Mouse (Mus musculus): ENCODE data around the gene Pnpla2.
A peak's percentile ranks its signal among the peaks of the same experiment; 100 is the strongest.
"Not testable (repeated sequence)": the region's sequence is repeated elsewhere in the genome, so short reads cannot be mapped to it uniquely, and the experiment has no call there.

The Pnpla2 gene

GRCm38 (mm10) chr7:141446374-141446773, 8.6 kb upstream of the Pnpla2 start:
- not testable (repeated sequence) for DNase-seq (ENCODE audit: low read depth, low spot score)

DNA sequence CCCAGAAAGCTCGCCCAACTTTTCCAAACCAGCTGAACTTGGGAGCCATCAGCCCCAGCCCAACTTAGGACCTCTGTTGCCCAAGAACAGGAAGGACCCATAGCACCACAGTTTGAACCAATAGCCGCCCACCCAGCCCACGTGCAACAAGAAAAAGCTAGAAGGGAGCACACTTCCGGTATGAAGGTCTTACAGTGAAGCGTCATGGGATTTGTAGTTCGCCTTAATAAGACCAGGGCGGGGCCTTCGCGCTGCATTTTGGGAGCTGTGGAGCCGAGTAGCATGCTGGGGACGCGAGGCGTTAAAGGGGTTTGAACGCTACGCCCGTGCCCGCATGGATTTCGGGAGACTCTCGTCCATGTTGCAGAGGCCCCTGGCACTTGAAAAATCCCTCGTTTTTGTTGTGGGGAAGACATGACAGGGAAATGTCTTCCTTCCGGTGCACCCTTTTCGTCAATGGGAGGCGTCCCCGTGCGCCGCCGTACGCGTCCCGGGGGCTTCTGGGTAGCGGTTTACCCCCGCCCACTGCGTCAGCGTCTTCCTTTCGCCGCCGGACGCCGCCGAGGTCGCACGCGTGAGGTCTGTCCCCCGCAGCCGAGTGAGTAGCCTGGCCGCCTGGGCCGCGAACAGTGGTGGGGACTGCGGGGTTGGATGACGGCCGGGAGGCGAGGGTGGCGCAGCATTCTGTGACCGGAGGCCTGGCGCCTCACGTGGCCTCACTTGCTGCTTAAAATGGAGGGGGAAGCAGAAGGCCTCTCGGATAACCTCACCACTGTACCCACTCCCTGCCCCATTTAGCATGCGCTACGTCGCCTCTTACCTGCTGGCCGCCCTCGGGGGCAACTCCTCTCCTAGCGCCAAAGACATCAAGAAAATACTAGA, 7.6 kb upstream of the Pnpla2 start, which contains the start of gene Rplp2:
Gene Rplp2 (plus strand): TSS at position 261 of the 882 bp plus-strand sequence.
- peak; percentile 98 for DNase-seq (ENCODE audit: low read depth, low spot score)

DNA sequence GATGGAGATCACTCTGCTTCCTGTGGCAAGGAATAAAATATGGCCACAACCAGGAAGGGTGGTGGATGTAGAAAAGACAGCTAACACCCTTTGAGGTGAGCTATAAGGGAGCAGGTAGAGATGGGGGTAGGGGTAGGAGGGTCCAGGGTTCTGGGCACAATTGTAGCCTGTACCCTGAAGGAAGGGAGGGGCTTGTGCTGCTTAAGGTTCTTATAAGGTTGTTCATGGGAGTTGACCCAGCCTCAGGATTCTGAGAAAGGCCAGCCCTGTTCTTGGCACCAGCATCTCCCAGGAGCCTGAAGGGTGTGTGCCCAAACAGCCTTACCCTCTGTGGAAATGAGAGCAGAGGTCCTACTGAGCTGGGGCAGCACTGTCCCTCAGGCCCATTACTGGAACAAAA, 3.1 kb upstream of the Pnpla2 start:
- no peak for DNase-seq (ENCODE audit: low read depth, low spot score)

GRCm38 (mm10) chr7:141453636-141454035, 1.4 kb upstream of the Pnpla2 start:
- no peak for DNase-seq (ENCODE audit: low read depth, low spot score)

DNA sequence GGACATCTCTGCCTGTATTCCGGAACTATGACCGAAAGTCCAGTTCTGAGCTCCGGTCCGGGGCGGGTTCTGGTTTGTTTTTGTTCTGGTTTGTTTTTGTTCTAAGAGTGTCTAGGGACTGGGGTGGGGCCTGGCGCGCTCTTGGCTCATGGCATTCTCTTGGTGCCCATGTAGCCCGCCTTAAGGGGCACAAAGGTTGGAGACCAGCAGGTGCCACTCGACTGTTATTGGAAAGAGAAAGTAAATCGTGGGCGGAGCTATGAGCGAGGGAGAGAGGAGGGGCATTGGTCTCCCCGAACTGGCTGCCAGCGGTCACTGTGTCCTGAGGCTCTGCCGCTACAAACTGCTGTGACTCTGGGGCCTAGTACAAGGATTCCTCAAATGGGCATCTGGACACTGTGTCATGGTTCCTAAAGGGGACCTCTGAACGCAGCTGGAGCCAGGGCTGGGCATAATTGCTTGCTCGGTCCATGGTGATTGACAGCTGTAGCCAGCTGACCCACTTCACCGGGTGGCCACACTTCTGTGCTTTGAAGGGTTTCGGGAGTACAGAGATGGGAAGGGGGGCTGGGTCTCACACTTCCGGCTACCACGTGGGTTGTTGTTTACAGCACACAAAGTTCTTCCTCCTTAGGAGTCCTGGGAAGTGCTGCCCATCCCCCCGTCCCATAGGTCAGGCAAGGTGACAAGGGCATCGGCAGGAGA, 764 bp downstream of the Pnpla2 start:
- peak; percentile 82 for DNase-seq (ENCODE audit: low read depth, low spot score)

- DNase-seq (ENCODE audit: low read depth, low spot score), result no peak
These were observed 1.7 kb downstream of the Pnpla2 start for GRCm38 (mm10) chr7:141456739-141457138.

DNA sequence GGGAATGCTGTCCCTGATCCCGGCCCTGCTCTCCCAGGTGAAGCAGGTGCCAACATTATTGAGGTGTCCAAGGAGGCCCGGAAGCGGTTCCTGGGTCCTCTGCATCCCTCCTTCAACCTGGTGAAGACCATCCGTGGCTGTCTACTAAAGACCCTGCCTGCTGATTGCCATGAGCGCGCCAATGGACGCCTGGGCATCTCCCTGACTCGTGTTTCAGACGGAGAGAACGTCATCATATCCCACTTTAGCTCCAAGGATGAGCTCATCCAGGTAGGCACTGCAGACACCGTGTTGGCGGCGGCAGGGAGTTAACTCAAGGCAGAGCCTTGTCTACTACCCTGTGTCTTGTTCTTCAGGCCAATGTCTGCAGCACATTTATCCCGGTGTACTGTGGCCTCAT, 2.2 kb downstream of the Pnpla2 start:
- no peak for DNase-seq (ENCODE audit: low read depth, low spot score)

DNA sequence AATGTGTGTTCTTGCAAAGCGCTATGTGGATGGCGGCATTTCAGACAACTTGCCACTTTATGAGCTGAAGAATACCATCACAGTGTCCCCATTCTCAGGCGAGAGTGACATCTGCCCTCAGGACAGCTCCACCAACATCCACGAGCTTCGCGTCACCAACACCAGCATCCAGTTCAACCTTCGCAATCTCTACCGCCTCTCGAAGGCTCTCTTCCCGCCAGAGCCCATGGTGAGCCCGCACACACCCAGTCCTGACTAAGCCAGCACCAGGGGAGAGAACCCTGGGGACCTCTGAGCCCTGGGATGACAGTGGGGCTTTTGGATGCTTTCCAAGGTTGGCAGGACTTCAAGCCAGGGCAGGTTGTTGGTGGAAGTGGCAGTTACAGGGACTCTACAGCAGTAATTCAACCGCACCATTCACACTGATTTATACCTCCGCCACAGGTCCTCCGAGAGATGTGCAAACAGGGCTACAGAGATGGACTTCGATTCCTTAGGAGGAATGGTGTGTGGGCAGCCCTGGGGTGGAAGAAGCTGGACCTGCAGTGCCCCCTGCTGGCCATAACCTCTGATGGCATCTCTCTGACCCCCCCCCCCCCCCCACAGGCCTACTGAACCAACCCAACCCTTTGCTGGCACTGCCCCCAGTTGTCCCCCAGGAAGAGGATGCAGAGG, 3.1 kb downstream of the Pnpla2 start:
- DNase-seq (ENCODE audit: low read depth, low spot score), result peak; percentile 60

- DNase-seq (ENCODE audit: low read depth, low spot score), result no peak
These were observed 3.7 kb downstream of the Pnpla2 start for GRCm38 (mm10) chr7:141458661-141459060.

DNA sequence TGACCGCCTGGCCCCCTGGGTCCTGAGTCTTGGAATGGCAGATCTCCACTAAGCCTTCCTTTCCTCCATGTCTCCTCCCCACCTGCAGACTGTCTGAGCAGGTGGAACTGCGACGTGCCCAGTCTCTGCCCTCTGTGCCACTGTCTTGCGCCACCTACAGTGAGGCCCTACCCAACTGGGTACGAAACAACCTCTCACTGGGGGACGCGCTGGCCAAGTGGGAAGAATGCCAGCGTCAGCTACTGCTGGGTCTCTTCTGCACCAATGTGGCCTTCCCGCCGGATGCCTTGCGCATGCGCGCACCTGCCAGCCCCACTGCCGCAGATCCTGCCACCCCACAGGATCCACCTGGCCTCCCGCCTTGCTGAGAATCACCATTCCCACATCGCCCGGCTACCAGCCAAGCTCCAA, 4.3 kb downstream of the Pnpla2 start:
- DNase-seq (ENCODE audit: low read depth, low spot score), result no peak

GRCm38 (mm10) chr7:141460001-141460390, 5.0 kb downstream of the Pnpla2 start:
- no peak for DNase-seq (ENCODE audit: low read depth, low spot score)

DNA sequence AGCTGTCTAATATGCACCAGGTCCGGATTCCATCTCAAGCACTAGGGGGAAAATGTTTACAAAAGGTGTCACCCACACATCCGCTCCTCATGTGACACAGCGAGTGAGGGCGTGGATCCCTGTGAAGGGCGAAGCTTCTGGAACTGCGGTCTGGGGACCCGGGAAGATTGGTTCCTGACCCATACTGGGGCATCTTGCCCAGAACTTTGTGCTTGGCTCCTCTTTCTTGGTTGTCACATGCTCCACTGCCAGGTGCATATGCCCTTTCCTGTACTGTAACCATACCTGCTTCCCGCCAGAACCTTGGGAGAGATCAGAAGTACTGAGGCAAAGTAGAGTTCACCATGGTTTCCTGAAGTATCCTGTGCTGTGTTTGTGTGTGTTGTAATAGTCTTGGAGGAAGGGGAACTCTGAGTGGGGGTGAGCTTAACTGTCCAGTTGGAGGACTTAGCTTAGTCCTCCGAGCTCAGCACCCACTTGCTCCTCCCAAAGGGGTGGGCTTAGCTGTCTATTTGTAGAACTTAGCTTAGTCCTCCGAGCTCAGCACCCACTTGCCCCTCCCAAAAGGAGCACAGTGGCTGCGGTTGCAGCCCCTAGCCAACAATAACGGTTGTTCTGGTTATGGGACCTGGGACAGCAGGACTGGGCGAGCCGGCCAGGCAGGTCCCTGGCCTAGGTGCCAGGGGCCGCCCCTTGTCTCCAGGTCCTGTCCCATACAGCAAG, 5.6 kb downstream of the Pnpla2 start, which contains the start of gene Cracr2b:
Gene Cracr2b (plus strand): TSS at position 704 of the 723 bp plus-strand sequence.
- DNase-seq (ENCODE audit: low read depth, low spot score), result no peak

GRCm38 (mm10) chr7:141461521-141462332, 6.7 kb downstream of the Pnpla2 start:
- no peak for DNase-seq (ENCODE audit: low read depth, low spot score)

GRCm38 (mm10) chr7:141462333-141462821, 7.4 kb downstream of the Pnpla2 start:
- DNase-seq (ENCODE audit: low read depth, low spot score), result peak; percentile 40

DNA sequence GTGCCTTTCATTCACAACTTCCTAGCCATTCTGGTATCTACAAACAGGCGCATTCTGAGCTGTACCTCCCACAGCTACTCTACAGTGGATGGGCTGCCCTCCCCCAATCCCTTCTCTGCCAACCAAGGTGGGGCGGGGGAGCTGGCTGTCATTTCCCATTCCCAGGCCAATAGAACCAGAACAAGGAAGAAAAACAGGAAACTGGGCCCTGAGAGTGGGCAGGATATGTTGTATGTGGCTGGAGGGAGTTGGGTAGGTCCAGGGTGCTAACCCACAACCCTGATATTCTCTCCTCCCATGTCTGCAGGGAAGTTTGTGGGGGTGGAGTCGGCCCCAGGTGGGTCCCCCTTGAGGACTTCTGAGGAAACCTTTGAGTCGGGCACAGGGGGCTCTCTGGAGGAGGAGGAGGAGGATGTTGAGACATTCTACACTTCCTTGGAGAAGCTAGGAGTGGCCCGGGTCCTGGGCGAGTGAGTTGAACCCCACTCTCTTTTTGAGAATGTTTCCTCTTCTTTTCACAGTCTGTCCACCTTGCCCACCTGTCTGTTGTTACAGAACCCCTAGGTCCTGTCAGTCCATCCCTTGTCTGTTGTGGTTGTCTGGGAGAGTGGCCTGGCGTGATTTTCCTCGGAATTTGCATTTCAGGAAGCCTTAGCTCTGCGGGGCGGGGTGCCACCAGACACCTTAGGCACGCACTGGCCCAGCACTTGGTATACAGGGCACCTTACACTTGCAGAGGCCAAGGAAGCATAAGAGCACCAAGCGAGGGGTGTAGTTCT, 9.0 kb downstream of the Pnpla2 start:
- DNase-seq (ENCODE audit: low read depth, low spot score), result no peak

DNA sequence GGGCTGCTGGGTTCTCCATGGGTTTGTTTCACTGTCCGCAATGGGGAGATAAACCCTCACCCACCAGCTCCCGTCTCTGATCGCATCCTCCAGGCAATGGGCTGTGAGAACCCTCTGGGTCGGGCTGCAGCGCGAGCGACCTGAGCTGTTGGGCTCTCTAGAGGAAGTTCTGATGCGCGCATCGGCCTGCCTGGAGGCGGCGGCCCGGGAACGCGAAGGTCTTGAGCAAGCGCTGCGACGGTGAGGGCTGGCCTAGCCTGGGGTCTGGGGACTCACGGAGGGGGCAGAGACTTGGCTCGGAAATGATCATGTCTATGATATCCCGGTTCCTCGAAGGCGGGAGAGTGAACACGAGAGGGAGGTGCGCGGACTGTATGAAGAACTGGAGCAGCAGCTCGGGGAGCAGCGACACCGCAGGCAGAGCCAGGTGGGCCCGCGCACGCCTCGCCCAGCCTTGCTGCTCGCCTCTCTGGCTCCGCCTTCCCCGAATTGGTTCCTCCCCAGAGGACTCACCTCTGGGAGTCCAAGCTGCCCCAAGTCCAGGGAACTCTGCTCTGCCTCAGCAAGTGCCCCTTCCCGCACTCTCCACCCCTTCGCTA, 9.7 kb downstream of the Pnpla2 start:
- DNase-seq (ENCODE audit: low read depth, low spot score), result no peak

DNA sequence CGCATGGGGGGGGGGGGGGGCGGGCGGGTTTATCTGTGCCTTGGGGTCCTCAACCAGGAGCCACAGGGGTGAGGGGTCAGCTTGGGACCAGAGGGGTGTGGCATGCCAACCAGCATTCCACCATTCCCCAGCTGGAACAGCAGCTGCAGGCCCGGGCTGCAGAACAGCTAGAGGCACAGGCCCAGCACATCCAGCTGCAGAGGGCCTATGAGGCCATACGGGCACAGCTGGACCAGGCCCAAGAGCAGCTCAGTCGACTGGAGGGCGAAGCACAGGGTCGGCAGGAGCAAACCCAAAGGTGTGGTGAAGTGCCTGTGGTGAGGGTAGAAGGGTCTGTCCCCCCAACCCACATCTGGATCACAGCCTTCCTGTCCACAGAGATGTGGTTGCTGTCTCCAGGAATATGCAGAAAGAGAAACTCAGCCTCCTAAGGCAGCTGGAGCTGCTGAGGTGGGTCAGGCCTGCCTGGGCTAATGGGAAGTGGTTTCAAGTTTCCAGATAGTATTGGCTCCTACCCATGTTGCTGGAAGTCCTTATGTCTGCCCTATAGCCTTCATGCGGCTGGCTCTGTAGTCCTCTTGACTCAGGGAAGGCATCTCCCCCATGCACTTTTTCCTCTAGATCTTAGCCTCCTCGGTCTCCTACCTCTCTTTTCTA, 10.5 kb downstream of the Pnpla2 start:
- no peak for DNase-seq (ENCODE audit: low read depth, low spot score)

DNA sequence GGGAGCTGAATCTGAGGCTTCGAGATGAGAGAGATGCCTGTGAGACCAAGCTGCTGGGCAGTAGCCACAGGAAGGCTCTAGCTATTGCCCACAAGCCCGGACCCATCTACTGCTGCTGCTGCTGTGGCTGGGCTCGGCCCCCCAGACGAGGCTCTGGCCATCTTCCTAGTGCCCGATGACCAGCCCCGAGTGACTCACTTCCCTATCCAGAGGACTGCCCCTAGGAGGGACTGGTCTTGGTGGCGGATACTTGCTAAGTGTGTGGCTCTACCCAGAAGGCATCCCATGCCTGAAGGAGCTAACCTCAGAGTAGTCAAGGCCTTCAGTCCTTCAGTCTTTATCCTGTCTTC, 11.0 kb downstream of the Pnpla2 start:
- no peak for DNase-seq (ENCODE audit: low read depth, low spot score)
